Mouse (Mus musculus): ENCODE measurements at regions not wholly inside any gene's neighbourhood (a gene's known extent, or its start where the extent isn't known, plus 50 kb on each side); places are given as distances from the start of the nearest gene placed in this dataset.

- WGBS = 80% methylated on average over 8 of the region's 8 CpGs
- H3K36me3 ChIP-seq = no peaks in the 10 kb centered on the region
- H3K4me2 ChIP-seq (replicated peaks) = no peak overlapping the region
- peaks cover 16% of the 10 kb centered on the region for H3K4me1 ChIP-seq (replicated peaks)
- H3K27ac ChIP-seq = no peak overlapping the region
- H3K4me3 ChIP-seq (replicated peaks) = no peak overlapping the region
- peaks cover 9% of the 10 kb centered on the region; the same call in 1 of the 2 replicates for H3K9me3 ChIP-seq
- no peak overlapping the region for H3K9ac ChIP-seq (replicated peaks)
- ATAC-seq = no peak
- no peaks in the 10 kb centered on the region for H3K27me3 ChIP-seq
Observed at GRCm38 (mm10) chr4:153288362-153288761, 194.2 kb downstream of the Ajap1 start.

- Histone ChIP-seq H3K27me3 (no peaks in the 10 kb centered on the region), H3K36me3 (no peaks in the 10 kb centered on the region), H3K9ac (replicated peaks) (no peak overlapping the region), H3K4me1 (replicated peaks) (no peaks in the 10 kb centered on the region), H3K4me2 (replicated peaks) (no peak overlapping the region), H3K9me3 (peaks cover 14% of the 10 kb centered on the region; the same call in 1 of the 2 replicates), H3K4me3 (replicated peaks) (no peak overlapping the region), H3K27ac (no peak overlapping the region)
- ATAC-seq = no peak
- 91% methylated on average over 5 of the region's 5 CpGs for whole genome bisulfite sequencing
Observed at GRCm38 (mm10) chr4:153284209-153284608, 198.4 kb downstream of the Ajap1 start.

GRCm38 (mm10) chr4:153276571-153276970, 206.0 kb downstream of the Ajap1 start:
- H3K4me2 ChIP-seq (replicated peaks) = no peak overlapping the region
- 65% methylated on average over 5 of the region's 5 CpGs for WGBS
- no peaks in the 10 kb centered on the region for H3K27me3 ChIP-seq
- H3K9ac ChIP-seq (replicated peaks) = no peak overlapping the region
- H3K4me1 ChIP-seq (replicated peaks) = no peaks in the 10 kb centered on the region
- ATAC-seq = no peak
- H3K4me3 ChIP-seq (replicated peaks) = no peak overlapping the region
- H3K36me3 ChIP-seq = no peaks in the 10 kb centered on the region
- no peak overlapping the region for H3K27ac ChIP-seq
- no peaks in the 10 kb centered on the region for H3K9me3 ChIP-seq

GRCm38 (mm10) chr4:153271376-153271775, 211.2 kb downstream of the Ajap1 start:
- no peak overlapping the region for H3K4me2 ChIP-seq (replicated peaks)
- H3K36me3 ChIP-seq = no peaks in the 10 kb centered on the region
- no peak overlapping the region for H3K4me3 ChIP-seq (replicated peaks)
- H3K27me3 ChIP-seq = no peaks in the 10 kb centered on the region
- ATAC-seq = no peak
- H3K9ac ChIP-seq (replicated peaks) = no peak overlapping the region
- H3K4me1 ChIP-seq (replicated peaks) = peaks cover 11% of the 10 kb centered on the region
- H3K27ac ChIP-seq = no peak overlapping the region
- H3K9me3 ChIP-seq = no peaks in the 10 kb centered on the region
- WGBS = 39% methylated on average over 5 of the region's 5 CpGs

GRCm38 (mm10) chr4:153263216-153263805, 219.3 kb downstream of the Ajap1 start:
- H3K4me3 ChIP-seq (replicated peaks) = no peak overlapping the region
- no peaks in the 10 kb centered on the region for H3K36me3 ChIP-seq
- WGBS = 90% methylated on average over 15 of the region's 15 CpGs
- no peak for ATAC-seq
- H3K27ac ChIP-seq = no peak overlapping the region
- no peaks in the 10 kb centered on the region for H3K9me3 ChIP-seq
- no peaks in the 10 kb centered on the region for H3K4me1 ChIP-seq (replicated peaks)
- H3K4me2 ChIP-seq (replicated peaks) = no peak overlapping the region
- no peak overlapping the region for H3K9ac ChIP-seq (replicated peaks)
- H3K27me3 ChIP-seq = no peaks in the 10 kb centered on the region

- Histone ChIP-seq H3K9ac (replicated peaks) (no peak overlapping the region), H3K4me1 (replicated peaks) (no peaks in the 10 kb centered on the region), H3K27me3 (no peaks in the 10 kb centered on the region), H3K4me3 (replicated peaks) (no peak overlapping the region), H3K27ac (no peak overlapping the region), H3K9me3 (no peaks in the 10 kb centered on the region), H3K36me3 (no peaks in the 10 kb centered on the region), H3K4me2 (replicated peaks) (no peak overlapping the region)
- WGBS = 86% methylated on average over 14 of the region's 14 CpGs
- ATAC-seq = no peak
Observed at GRCm38 (mm10) chr4:153260941-153261557, 221.6 kb downstream of the Ajap1 start.

GRCm38 (mm10) chr4:153251943-153252342, 230.7 kb downstream of the Ajap1 start:
- 69% methylated on average over 3 of the region's 3 CpGs for WGBS
- Histone ChIP-seq H3K9me3 (no peaks in the 10 kb centered on the region), H3K36me3 (no peaks in the 10 kb centered on the region), H3K27ac (no peak overlapping the region), H3K4me3 (replicated peaks) (no peak overlapping the region), H3K4me1 (replicated peaks) (peaks cover 19% of the 10 kb centered on the region), H3K4me2 (replicated peaks) (no peak overlapping the region), H3K9ac (replicated peaks) (no peak overlapping the region), H3K27me3 (no peaks in the 10 kb centered on the region; the same call in 1 of the 2 replicates)
- no peak for ATAC-seq

- WGBS = 29% methylated on average over 8 of the region's 8 CpGs
- 0 out of 2 replicates have a peak, but pooled peaks cover 2% of the 10 kb centered on the region for H3K9me3 ChIP-seq
- 0 out of 2 replicates have a peak, but pooled peaks have one; percentile 9 for ATAC-seq
- peaks cover 19% of the 10 kb centered on the region for H3K4me1 ChIP-seq (replicated peaks)
- no peak overlapping the region for H3K4me3 ChIP-seq (replicated peaks)
- no peak overlapping the region for H3K4me2 ChIP-seq (replicated peaks)
- H3K27ac ChIP-seq = no peak overlapping the region
- H3K36me3 ChIP-seq = no peaks in the 10 kb centered on the region
- H3K9ac ChIP-seq (replicated peaks) = no peak overlapping the region
- no peaks in the 10 kb centered on the region; the same call in 1 of the 2 replicates for H3K27me3 ChIP-seq
Observed at GRCm38 (mm10) chr4:153251311-153251710, 231.3 kb downstream of the Ajap1 start.

- H3K9me3 ChIP-seq = 0 out of 2 replicates have a peak, but pooled peaks cover 3% of the 10 kb centered on the region
- H3K36me3 ChIP-seq = no peaks in the 10 kb centered on the region
- WGBS = 8% methylated on average over 12 of the region's 12 CpGs
- H3K27ac ChIP-seq = no peak overlapping the region
- H3K4me1 ChIP-seq (replicated peaks) = peaks cover 13% of the 10 kb centered on the region
- peaks cover 26% of the 10 kb centered on the region; the same call in 1 of the 2 replicates for H3K27me3 ChIP-seq
- H3K9ac ChIP-seq (replicated peaks) = no peak overlapping the region
- 0 out of 2 replicates have a peak, but pooled peaks have one; percentile 24 for ATAC-seq
- no peak overlapping the region for H3K4me3 ChIP-seq (replicated peaks)
- H3K4me2 ChIP-seq (replicated peaks) = no peak overlapping the region
Observed at GRCm38 (mm10) chr4:153236680-153237079, 245.9 kb downstream of the Ajap1 start.

GRCm38 (mm10) chr4:153233762-153234161, 248.8 kb downstream of the Ajap1 start:
- H3K27ac ChIP-seq = no peak overlapping the region
- no peak overlapping the region for H3K4me3 ChIP-seq (replicated peaks)
- ATAC-seq = no peak
- peaks cover 31% of the 10 kb centered on the region; the same call in 1 of the 2 replicates for H3K27me3 ChIP-seq
- 75% methylated on average over 5 of the region's 5 CpGs for whole genome bisulfite sequencing
- H3K9ac ChIP-seq (replicated peaks) = no peak overlapping the region
- peaks cover 11% of the 10 kb centered on the region for H3K4me1 ChIP-seq (replicated peaks)
- 0 out of 2 replicates have a peak, but pooled peaks cover 3% of the 10 kb centered on the region for H3K9me3 ChIP-seq
- H3K36me3 ChIP-seq = no peaks in the 10 kb centered on the region
- no peak overlapping the region for H3K4me2 ChIP-seq (replicated peaks)

- no peak overlapping the region for H3K9ac ChIP-seq (replicated peaks)
- H3K27me3 ChIP-seq = peaks cover 20% of the 10 kb centered on the region; the same call in 1 of the 2 replicates
- no peak overlapping the region for H3K4me3 ChIP-seq (replicated peaks)
- H3K4me2 ChIP-seq (replicated peaks) = no peak overlapping the region
- H3K36me3 ChIP-seq = no peaks in the 10 kb centered on the region
- no peak for ATAC-seq
- no peak overlapping the region for H3K27ac ChIP-seq
- H3K4me1 ChIP-seq (replicated peaks) = peaks cover 13% of the 10 kb centered on the region
- 0 out of 2 replicates have a peak, but pooled peaks cover 3% of the 10 kb centered on the region for H3K9me3 ChIP-seq
- WGBS = 65% methylated on average over 5 of the region's 5 CpGs
Observed at GRCm38 (mm10) chr4:153229221-153229620, 253.4 kb downstream of the Ajap1 start.

- peaks cover 24% of the 10 kb centered on the region for H3K27me3 ChIP-seq
- WGBS = 89% methylated on average over 13 of the region's 13 CpGs
Observed at GRCm38 (mm10) chr4:153227680-153228420, 254.8 kb downstream of the Ajap1 start.

More at GRCm38 (mm10) chr4:153227680-153228420, 254.8 kb downstream of the Ajap1 start:
- no peak for ATAC-seq
- H3K9me3 ChIP-seq = no peaks in the 10 kb centered on the region
- H3K27ac ChIP-seq = no peak overlapping the region
- H3K4me1 ChIP-seq (replicated peaks) = peaks cover 13% of the 10 kb centered on the region
- no peaks in the 10 kb centered on the region for H3K36me3 ChIP-seq
- H3K9ac ChIP-seq (replicated peaks) = no peak overlapping the region
- no peak overlapping the region for H3K4me2 ChIP-seq (replicated peaks)
- no peak overlapping the region for H3K4me3 ChIP-seq (replicated peaks)
